Mouse (Mus musculus) olfactory bulb, adult 2 months (tissue): ENCODE results near the gene Inip. TPM values are rescaled to one million over a fixed set of nuclear protein-coding genes. Genes with fewer than 3 reads are reported as not detected.

Experiments used
- H3K27ac ChIP-seq: fragments of 200-500 bp; 2 replicates; pipeline ENCODE4 v1.5.1; 2012; ENCODE audit warnings: low read depth, low read length; ENCODE audit not compliant: insufficient read depth
- H3K4me1 ChIP-seq: fragments of 200-500 bp; 2 replicates; pipeline ENCODE4 v1.6.1; 2012; ENCODE audit warnings: low read length; ENCODE audit not compliant: control insufficient read depth, insufficient read depth
- H3K4me3 ChIP-seq: fragments of 200-500 bp; 2 replicates; pipeline ENCODE4 v1.5.1; 2012; ENCODE audit warnings: mild to moderate bottlenecking, low read depth, low read length, moderate library complexity; ENCODE audit not compliant: insufficient read depth
- CTCF ChIP-seq: fragments of 200-500 bp; IDR thresholded peaks from 2 replicates; pipeline ENCODE4 v1.5.1; 2012; ENCODE audit warnings: low read depth, mild to moderate bottlenecking, low read length, moderate library complexity; ENCODE audit not compliant: insufficient read depth
- POLR2A ChIP-seq: fragments of 200-500 bp; IDR thresholded peaks from 2 replicates; pipeline ENCODE4 v1.6.1; 2012; ENCODE audit warnings: mild to moderate bottlenecking, low read depth, low read length, moderate library complexity; ENCODE audit not compliant: insufficient read depth
- WGBS: fragments of 180-500 bp; shearing (Covaris S2); methylation state at CpG from one replicate; pipeline ENCODE4 v1.1.7; 2018; 5-methylcytosine and 5-hydroxymethylcytosine counted together
- polyA plus RNA-seq: library from polyadenylated mRNA; stranded (reverse); fragments of >200 nt; gene quantifications from 2 replicates; pipeline ENCODE4 v1.2.4, GENCODE M21; 2012; ENCODE audit warnings: low replicate concordance; ENCODE audit not compliant: missing spikeins, insufficient read depth, insufficient read length

Inip gene
- polyA plus RNA-seq, 1 experiment: not detected

- Histone ChIP-seq H3K4me3 (no peak overlapping the region), H3K27ac (no peak overlapping the region), H3K4me1 (peaks cover 11% of the 10 kb centered on the region)
- 93% methylated on average over 3 of the region's 3 CpGs for WGBS
- TF ChIP-seq CTCF (no peak), POLR2A (no peak)
Observed at GRCm38 (mm10) chr4:59721811-59722210, 79.6 kb downstream of the Inip start.

Other genes with a start within 250 kb of the Inip start
- not detected in 2 replicates for gene Hsdl2, start 220.0 kb downstream of the Inip start, polyA plus RNA-seq
- not detected in 2 replicates for gene E130308A19Rik, start 175.4 kb downstream of the Inip start, polyA plus RNA-seq
- not detected in 2 replicates for gene Snx30, start 4.3 kb upstream of the Inip start, polyA plus RNA-seq
- not detected in 2 replicates for gene Slc46a2, start 113.5 kb upstream of the Inip start, polyA plus RNA-seq
- gene Mup4, start 159.1 kb upstream of the Inip start, polyA plus RNA-seq: not detected in 2 replicates
- not detected in 2 replicates for gene Mup6, start 162.7 kb upstream of the Inip start, polyA plus RNA-seq